Mouse (Mus musculus) CH12.LX (cell line): ENCODE data around the gene 4933428G20Rik. TPM values are rescaled to one million over a fixed set of nuclear protein-coding genes. Genes with fewer than 3 reads are reported as not detected.

Source experiments
- DNase-seq: peaks from one replicate; pipeline ENCODE4 v3.0.0-alpha.2; 2013; ENCODE audit errors: extremely low read depth
- H3K27ac ChIP-seq: 2 replicates; pipeline ENCODE4 v1.5.1; 2012; ENCODE audit warnings: low read depth, mild to moderate bottlenecking, control low read depth, moderate library complexity; ENCODE audit not compliant: insufficient read depth
- H3K27me3 ChIP-seq: replicated peaks from 2 replicates; pipeline ENCODE3; 2012; ENCODE audit warnings: inconsistent platforms
- H3K36me3 ChIP-seq, 2 experiments: replicated peaks in 1 of 2; 2 replicates each; pipeline versions ENCODE3 to v1.6.1; 2012; ENCODE audit warnings: inconsistent platforms in 1 of 2, low read length in 1 of 2, mild to moderate bottlenecking in 1 of 2, mixed read lengths in 1 of 2, moderate library complexity in 1 of 2; ENCODE audit not compliant: control insufficient read depth in 1 of 2, insufficient read depth in 1 of 2
- H3K4me1 ChIP-seq, 2 experiments: 2 replicates each; pipeline ENCODE4 v1.6.1; 2012; ENCODE audit warnings: inconsistent platforms in 1 of 2, moderate library complexity in 1 of 2; ENCODE audit not compliant: insufficient read depth in 2 of 2, control insufficient read depth in 1 of 2
- H3K4me2 ChIP-seq: 2 replicates; pipeline ENCODE4 v1.6.1; 2012; ENCODE audit warnings: low read depth, mild to moderate bottlenecking, control low read depth; ENCODE audit not compliant: poor library complexity, insufficient read depth, severe bottlenecking
- H3K4me3 ChIP-seq, 3 experiments: fragments of 150-350 bp in 1 of 3; sonication (generic) in 1 of 3; replicated peaks in 1 of 3; 2 replicates each; pipeline versions ENCODE3 to v1.5.1; 2011 to 2012; ENCODE audit warnings: low read depth in 2 of 3, low read length in 2 of 3, mild to moderate bottlenecking in 2 of 3, moderate library complexity in 2 of 3, control low read depth in 1 of 3, improper control_type of control experiment in 1 of 3, inconsistent platforms in 1 of 3, mixed read lengths in 1 of 3; ENCODE audit not compliant: poor library complexity in 1 of 3
- H3K79me2 ChIP-seq: replicated peaks from 2 replicates; pipeline ENCODE4 v1.6.1; 2012; ENCODE audit warnings: mild to moderate bottlenecking, moderate library complexity; ENCODE audit not compliant: control insufficient read depth, poor library complexity, insufficient read depth, severe bottlenecking; ENCODE audit errors: extremely low read depth
- H3K9ac ChIP-seq: 2 replicates; pipeline ENCODE4 v1.6.1; 2012; ENCODE audit warnings: low read depth, mild to moderate bottlenecking, control low read depth, moderate library complexity; ENCODE audit not compliant: insufficient read depth
- H3K9me3 ChIP-seq: replicated peaks from 2 replicates; pipeline ENCODE3; 2012; ENCODE audit warnings: low read length, inconsistent platforms, mixed read lengths
- ETS1 ChIP-seq: conservative IDR thresholded peaks from 2 replicates; pipeline ENCODE4 v1.6.1; 2012; ENCODE audit warnings: low read depth, mild to moderate bottlenecking, inconsistent platforms, low read length, improper control_type of control experiment, moderate library complexity
- GABPA ChIP-seq: IDR thresholded peaks from 2 replicates; pipeline ENCODE4 v1.6.1; 2012; ENCODE audit warnings: low read depth, low read length, improper control_type of control experiment, inconsistent platforms; ENCODE audit not compliant: insufficient replicate concordance
- HCFC1 ChIP-seq: IDR thresholded peaks from 2 replicates; pipeline ENCODE4 v1.6.1; 2012; ENCODE audit warnings: low read depth, mild to moderate bottlenecking, inconsistent platforms, low read length, improper control_type of control experiment
- JUND ChIP-seq: conservative IDR thresholded peaks from 2 replicates; pipeline ENCODE4 v1.6.1; 2011; ENCODE audit warnings: low read depth, low read length, improper control_type of control experiment
- KAT2A ChIP-seq: IDR thresholded peaks from 2 replicates; pipeline ENCODE4 v1.6.1; 2012; ENCODE audit warnings: low read length, improper control_type of control experiment, inconsistent platforms; ENCODE audit not compliant: insufficient replicate concordance
- MYC ChIP-seq: IDR thresholded peaks from 2 replicates; pipeline ENCODE4 v1.6.1; 2011; ENCODE audit warnings: low read depth, mild to moderate bottlenecking, improper control_type of control experiment, low read length
- RAD21 ChIP-seq: IDR thresholded peaks from 2 replicates; pipeline ENCODE4 v1.6.1; 2011; ENCODE audit warnings: low read depth, mild to moderate bottlenecking, low read length, improper control_type of control experiment, moderate library complexity
- TCF12 ChIP-seq: IDR thresholded peaks from 2 replicates; pipeline ENCODE4 v1.6.1; 2014; ENCODE audit warnings: low read depth, mild to moderate bottlenecking, inconsistent platforms, low read length, improper control_type of control experiment
- UBTF ChIP-seq: IDR thresholded peaks from 2 replicates; pipeline ENCODE4 v1.6.1; 2012; ENCODE audit warnings: low read depth, mild to moderate bottlenecking, inconsistent platforms, low read length, improper control_type of control experiment, moderate library complexity
- USF1 ChIP-seq: IDR thresholded peaks from 2 replicates; pipeline ENCODE4 v1.6.1; 2014; ENCODE audit warnings: low read depth, mild to moderate bottlenecking, inconsistent platforms, low read length, improper control_type of control experiment
- ZC3H11A ChIP-seq: IDR thresholded peaks from 2 replicates; pipeline ENCODE4 v1.6.1; 2012; ENCODE audit warnings: low read depth, mild to moderate bottlenecking, inconsistent platforms, low read length, improper control_type of control experiment
- ZNF384 ChIP-seq: IDR thresholded peaks from 2 replicates; pipeline ENCODE4 v1.6.1; 2012; ENCODE audit warnings: low read depth, low read length, improper control_type of control experiment, inconsistent platforms
- dilution Hi-C: fragments of 300-500 bp; cut with MboI; formaldehyde crosslinking; loops from 2 replicates; pipeline ENCODE4 v1.14.3; 2020; ENCODE audit warnings: low sequenced_read_pairs; ENCODE audit not compliant: extremely low pct_unique_long_range_greater_than_20kb, extremely low pct_ligation_motif_present
- in situ Hi-C: fragments of 300-500 bp; cut with MboI; formaldehyde crosslinking; loops from 3 replicates; pipeline ENCODE4 v1.14.3; 2019; ENCODE audit warnings: low sequenced_read_pairs, low pct_ligation_motif_present, low pct_unique_long_range_greater_than_20kb, mixed read lengths
- polyA plus RNA-seq: library from polyadenylated mRNA; unstranded; fragments of >175 nt; gene quantifications from 2 replicates; pipeline ENCODE4 v1.2.1, GENCODE M21; 2012; ENCODE audit warnings: low read depth; ENCODE audit not compliant: insufficient read length
- total RNA-seq, 2 experiments: library from RNA; depleted of rRNA; stranded (reverse); fragments of 300-350 nt in 1 of 2; fragments of >200 nt in 1 of 2; gene quantifications; 2 replicates each; pipeline ENCODE4 v1.2.3; 2012 to 2014

The 4933428G20Rik gene
- total and polyA plus RNA-seq, 3 experiments, result 0.17 to 0.50 TPM; not detected in 1

DNA sequence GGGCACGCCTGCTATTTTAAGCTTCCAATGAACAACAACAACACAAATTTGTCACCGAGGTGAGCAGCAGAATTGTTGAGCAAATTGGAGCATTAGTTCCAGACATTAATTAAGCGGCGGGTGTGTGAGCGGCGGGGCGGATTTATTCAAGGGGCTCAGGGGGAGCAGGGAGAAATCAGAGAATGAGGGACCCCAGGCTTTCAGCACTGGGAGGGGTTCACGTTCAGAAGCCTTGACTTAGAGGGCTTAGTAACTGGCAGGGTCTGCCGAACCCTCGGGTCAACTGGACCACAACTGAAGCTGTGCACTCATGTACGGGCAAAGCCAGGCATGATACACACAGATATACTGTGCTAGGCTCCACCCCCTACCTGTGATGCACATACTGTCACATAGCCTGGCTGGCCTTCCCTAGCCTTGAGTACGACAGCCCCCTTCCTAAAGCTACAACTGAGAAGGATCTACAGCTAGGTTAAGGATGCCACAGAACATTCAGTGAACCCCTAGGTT lies 37.5 kb upstream of the 4933428G20Rik start:
- no peak overlapping the region for H3K4me3 ChIP-seq
- peaks cover 11 to 21% of the 10 kb centered on the region in 2 experiments for H3K4me1 ChIP-seq
- peaks cover 18% of the 10 kb centered on the region for H3K9me3 ChIP-seq
- H3K79me2 ChIP-seq, result no peaks in the 10 kb centered on the region
- no peak overlapping the region for H3K9ac ChIP-seq
- H3K36me3 ChIP-seq, result no peaks in the 10 kb centered on the region
- in situ Hi-C loops, result no loop called here
- H3K4me2 ChIP-seq, result no peak overlapping the region
- dilution Hi-C loops, result no loop called here
- no peak for DNase-seq
- no peak overlapping the region for H3K27ac ChIP-seq
- TF ChIP-seq GABPA, result no peak
- no peak for TF ChIP-seq ETS1
- no peak for TF ChIP-seq KAT2A
- TF ChIP-seq USF1, result no peak
- no peak for TF ChIP-seq MYC
- no peak for TF ChIP-seq HCFC1
- peaks cover 79% of the 10 kb centered on the region for H3K27me3 ChIP-seq

DNA sequence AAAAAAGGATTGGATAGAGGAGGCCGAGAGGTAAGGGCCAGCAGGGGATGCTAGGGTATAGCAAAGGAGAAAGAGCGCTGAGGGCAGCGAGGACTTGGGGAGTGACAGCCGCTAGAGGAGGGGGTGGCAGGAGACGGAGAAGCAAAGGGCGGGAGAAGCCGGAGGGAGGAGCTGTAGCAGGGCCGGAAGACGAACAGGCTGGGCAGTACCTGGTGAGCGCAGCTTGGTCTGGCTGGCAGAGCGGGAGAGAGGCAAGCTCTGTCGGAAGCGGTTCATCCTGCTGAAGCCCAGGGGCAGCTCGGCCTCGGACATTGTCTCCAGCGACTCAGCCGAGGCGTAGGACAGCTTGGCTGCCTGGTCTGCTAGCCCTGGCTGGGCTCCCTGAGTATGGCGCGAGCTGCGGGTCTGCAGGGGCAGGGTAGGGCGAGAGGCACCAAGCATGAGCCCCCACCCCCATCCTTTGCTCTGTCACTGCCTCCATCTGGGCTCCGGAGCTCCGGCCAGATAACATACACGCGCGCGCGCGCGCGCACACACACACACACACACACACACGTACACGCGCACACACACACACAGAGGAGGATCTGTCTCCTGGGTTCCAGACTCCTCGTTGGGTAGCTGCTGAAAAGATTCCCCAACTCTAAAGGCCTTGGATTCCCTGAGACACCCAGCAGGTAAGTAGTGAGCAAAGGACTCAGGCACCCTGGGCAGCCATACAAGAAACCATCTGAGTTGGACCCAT lies 36.9 kb upstream of the 4933428G20Rik start:
- H3K9ac ChIP-seq, result no peak overlapping the region
- H3K4me3 ChIP-seq, result no peak overlapping the region
- H3K27ac ChIP-seq, result no peak overlapping the region
- DNase-seq, result no peak
- peaks cover 18% of the 10 kb centered on the region for H3K9me3 ChIP-seq
- no peak overlapping the region for H3K4me2 ChIP-seq
- H3K36me3 ChIP-seq, result no peaks in the 10 kb centered on the region
- dilution Hi-C loops, result no loop called here
- H3K79me2 ChIP-seq, result no peaks in the 10 kb centered on the region
- TF ChIP-seq ETS1 (no peak), ZC3H11A (no peak), JUND (no peak), ZNF384 (no peak), RAD21 (no peak), TCF12 (no peak), UBTF (no peak)
- peaks cover 15 to 28% of the 10 kb centered on the region in 2 experiments for H3K4me1 ChIP-seq
- peaks cover 79% of the 10 kb centered on the region for H3K27me3 ChIP-seq
- in situ Hi-C loops, result no loop called here
